Mouse (Mus musculus): ENCODE results near the gene Gm42417. TPM values are rescaled to one million over a fixed set of nuclear protein-coding genes. Genes with fewer than 3 reads are reported as not detected.
"Not testable (repeated sequence)": the region's sequence is repeated elsewhere in the genome, so short reads cannot be mapped to it uniquely, and the experiment has no call there.

Gene Gm42417
- polyA plus RNA-seq, 1 experiment, result 0.25 TPM

DNA sequence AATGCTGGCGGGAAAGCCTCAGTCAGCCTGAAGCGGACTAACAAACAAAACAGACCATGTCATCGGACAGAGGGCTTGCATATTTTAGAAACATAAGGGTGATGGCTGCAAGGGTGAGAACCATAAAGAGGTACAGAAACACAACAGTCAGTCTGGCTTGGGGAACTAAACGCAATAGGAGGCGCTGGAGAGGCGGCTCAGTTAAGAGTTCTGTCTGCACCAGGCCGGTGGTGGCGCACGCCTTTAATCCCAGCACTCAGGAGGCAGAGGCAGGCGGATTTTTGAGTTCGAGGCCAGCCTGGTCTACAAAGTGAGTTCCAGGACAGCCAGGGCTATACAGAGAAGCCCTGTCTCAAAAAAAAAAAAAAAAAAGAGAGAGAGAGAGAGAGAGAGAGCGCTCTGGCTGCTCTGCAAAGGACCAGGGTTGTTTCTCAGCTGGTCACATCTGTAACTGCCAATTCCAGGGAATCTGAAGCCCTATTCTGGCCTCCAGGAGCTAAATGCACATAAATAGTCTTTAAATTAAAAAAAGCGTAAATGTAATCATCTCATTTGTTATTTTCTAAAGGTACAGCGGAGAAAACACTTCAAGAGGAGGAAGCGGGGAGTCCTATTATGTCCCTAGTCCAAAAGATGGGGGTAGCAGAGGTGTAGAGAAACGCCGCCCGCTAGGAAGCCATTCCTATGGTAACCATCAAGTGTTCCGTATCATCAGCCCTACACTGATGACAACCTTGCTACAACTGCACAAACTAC lies 6.8 kb upstream of the Gm42417 start:
- DNase-seq (ENCODE audit: low spot score), result no peak

DNA sequence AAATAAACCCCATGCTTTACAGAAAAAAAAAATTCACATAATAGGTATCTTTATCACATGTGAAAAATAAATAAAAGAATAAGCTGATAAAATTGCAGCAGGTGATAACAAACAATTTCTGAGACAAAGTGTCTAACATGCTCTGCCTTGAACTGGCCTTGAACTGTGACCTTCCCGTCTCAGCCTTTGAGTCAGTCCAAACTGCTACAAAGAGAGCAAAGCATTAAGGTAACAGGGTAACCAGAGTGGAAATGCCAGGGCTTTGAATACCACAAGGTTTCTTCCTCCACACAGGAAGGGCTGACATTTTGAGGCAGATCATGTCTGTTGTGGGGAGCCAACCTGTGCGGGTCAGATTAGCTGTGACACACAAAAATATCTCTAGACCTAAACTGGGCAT lies 6.2 kb upstream of the Gm42417 start:
- no peak for DNase-seq (ENCODE audit: low spot score)

DNA sequence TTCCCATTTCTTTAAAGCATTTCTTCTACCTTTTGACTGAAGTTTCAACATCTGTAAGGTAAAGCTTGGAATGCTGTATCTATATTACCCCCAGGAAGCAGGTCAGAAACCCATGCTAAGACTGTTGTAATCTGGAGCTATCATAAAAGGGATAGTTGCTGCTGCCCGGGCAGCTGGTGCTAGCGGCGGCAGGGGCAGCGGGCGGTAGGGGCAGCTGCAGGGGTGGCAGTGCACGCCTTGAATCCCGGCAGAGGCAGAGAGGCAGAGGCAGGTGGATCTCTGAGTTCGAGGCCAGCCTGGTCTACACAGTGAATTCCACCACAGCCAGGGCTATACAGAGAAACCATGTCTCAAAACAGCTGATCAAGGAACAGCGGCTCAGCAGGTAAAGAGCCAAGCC lies 3.7 kb upstream of the Gm42417 start:
- DNase-seq (ENCODE audit: low spot score), result no peak

DNA sequence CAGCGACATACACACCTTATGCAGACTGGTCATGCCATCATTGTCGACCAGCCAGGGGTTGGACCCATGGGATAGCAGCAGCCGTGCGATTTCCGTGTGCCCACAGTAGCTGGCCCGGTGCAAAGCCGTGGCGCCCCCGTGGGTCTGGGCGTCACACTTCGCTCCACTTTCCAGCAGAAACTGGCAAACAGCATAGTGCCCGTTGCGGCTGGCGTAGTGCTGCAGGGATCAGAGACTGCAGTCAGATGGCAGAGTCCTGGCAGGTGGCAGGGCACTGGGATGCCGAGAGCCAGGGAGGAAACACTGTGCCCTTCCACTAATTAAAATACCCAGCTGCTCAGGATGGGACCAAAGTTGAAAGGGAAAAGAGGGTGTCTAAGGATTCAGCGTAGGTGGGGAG lies 2.6 kb upstream of the Gm42417 start:
- DNase-seq (ENCODE audit: low spot score), result no peak

DNA sequence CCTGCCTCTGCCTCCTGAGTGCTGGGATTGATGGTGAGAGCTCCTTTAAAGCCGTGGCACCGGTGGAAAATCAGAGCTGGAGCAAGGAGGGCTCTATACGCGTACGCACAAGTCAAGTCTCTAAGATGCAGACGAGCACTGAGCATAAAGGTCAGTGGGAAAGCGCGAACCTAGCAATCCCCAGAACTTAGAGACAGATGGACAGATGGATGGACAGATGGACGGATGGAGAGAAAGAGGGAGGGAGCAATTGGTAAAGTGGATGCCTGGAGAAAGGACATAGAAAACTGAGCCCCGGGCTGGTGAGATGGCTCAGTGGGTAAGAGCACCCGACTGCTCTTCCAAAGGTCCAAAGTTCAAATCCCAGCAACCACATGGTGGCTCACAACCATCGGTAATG lies 1.6 kb upstream of the Gm42417 start:
- DNase-seq (ENCODE audit: low spot score), result no peak

DNA sequence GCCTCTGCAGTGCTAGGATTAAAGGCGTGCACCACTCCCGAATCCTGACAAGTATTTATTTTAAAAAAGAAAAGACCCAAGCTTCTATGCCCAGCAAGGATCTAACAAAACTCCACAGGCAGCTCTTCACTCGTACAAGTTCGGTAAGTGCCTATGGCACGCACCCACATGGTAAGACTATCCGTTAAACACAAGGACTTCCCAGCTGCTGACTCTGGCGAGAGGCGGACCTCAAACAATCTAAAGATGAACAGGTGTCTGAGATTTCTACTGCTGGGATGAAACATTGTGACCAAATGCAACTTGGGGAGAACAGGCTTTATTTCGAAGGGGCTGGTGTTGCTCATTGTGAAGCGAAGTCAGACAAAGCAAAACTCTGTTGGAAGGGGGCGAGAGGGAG lies 903 bp upstream of the Gm42417 start:
- no peak for DNase-seq (ENCODE audit: low spot score)

DNA sequence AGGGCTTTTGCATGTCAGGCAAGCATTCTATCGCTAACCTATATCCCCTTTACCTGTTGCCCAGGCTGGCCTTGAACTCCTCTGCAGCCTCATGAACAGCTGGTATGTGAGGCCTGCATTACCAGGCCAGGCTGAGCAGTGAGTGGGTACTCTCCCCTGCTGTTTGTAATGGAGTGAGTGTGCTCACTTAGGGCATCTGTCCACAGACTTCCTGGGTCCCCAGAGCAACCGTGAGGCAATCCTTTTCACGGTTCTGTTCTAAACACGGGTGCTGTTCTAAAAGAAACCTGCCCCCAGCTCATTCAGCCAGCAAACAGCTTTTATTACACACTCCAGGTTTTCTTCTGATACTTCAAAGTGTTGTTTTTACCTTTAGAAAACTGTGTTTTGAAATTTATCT lies 502 bp downstream of the Gm42417 start:
- DNase-seq (ENCODE audit: low spot score), result no peak

DNA sequence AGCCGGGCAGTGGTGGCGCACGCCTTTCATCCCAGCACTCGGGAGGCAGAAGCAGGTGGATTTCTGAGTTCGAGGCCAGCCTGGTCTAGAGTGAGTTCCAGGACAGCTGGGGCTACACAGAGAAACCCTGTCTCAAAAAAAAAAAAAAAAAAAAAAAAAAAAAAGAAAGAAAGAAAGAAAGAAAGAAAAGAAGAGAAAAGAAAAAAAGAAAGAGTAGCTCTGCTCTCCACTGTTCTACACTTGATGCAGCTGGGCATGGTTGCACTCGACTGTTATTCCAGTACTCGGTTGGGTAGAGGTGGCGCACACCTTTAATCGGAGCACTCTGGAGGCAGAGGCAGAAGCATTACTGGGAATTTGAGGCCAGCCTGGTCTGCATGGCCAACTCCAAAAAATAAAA lies 2.4 kb downstream of the Gm42417 start, which contains the start of gene Ankrd23:
TSS of gene Ankrd23 (minus strand) at position 101 of the 400 bp plus-strand sequence.
- not testable (repeated sequence) for DNase-seq (ENCODE audit: low spot score)

DNA sequence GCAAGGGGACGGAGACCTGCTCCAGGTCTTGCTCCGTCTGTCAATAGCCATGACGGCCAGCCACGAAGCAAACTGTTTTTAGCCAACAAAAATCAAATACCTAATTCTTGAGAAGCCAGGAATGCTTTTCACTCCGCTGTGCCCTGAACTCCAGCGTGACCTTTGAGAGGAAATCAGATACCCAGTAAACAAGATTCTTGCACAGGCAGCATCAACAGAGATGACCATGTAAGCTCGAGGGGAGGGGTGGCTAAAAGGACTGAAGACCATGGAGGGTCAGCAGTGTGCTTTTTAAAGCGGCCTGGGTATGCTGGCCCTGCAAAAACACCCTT lies 2.9 kb downstream of the Gm42417 start:
- no peak for DNase-seq (ENCODE audit: low spot score)

DNA sequence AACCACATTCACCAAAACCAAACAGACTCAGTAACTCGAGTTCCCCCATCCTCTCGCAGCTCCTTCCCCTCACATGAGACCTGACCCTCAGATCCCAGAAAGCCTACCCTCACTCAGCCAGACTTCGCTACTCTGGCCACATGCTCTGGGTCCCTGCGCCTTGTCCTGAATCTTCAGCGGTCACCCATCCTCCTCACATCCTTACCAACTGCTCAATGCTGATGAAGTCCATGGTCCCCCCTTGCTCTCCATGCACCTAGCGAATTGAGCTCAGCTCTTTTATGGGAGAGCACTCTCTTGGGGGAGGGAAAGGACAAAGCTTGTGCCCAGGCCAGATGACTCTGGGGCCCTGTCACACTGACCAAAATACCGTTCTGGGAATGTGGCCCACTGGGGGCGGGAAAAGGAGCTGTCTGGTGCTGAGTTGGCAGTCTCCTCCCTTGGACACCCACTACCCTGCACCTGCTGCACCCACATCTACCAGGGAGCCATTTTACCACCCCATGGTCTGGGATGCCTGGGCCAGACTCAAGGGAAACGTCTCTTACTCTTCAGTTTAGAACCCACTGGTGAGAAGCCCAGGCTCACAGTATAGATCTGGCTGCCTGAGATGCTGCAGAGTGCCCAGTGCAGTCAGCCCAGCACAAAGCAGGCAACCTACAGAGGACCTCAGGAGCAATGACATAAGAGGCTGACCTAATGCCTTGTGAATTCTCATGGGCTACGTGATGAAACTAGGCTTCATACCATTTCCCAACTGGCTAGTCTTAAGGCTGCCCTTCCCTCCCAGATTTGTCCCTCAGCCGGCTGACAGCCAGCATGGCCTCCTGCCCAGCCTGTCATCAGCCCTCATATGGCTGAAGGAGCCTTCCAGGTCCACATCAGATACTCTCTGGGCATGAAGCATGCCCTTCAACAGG lies 3.5 kb downstream of the Gm42417 start:
- no peak for DNase-seq (ENCODE audit: low spot score)

DNA sequence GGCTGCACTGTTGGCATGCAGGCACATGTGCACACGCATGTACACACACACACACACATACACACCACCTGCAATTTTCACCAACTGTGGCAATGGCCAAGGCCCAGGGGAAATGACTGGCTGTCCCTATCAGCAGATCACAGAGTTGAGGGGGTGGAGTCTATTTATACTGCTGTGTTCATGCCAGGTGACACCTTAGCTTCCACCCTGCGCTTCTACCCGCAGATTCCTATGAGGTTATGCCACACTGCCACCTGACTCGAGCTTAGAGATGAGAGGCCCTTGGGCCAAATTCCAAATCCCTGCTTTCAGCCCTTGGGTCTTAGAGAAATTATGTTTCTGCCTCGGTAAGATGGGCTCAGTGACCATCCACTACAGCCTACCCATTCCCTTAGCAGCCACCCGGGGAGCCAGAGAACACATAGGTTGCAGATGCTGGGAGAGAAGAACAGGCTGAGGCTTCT lies 4.6 kb downstream of the Gm42417 start:
- DNase-seq (ENCODE audit: low spot score), result no peak

DNA sequence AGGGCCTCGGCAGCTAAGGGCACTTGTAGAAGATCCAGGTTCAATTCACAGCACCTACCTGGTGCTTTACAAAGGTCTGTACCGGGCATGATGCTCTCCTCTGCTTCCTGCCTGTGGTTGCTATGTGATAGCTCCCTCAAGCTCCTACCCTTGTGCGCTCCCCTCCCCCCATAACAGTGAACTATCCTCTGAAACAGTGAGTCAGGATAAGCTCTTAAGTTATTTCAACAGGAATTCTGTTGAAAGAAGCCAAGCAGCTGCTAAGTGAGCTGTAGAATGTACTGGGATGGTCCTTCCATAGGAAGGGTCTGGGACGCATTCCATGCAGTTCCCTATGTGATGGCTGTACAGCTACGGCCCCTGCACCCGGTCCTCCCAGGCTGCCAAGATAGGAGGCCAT lies 5.7 kb downstream of the Gm42417 start:
- DNase-seq (ENCODE audit: low spot score), result no peak

DNA sequence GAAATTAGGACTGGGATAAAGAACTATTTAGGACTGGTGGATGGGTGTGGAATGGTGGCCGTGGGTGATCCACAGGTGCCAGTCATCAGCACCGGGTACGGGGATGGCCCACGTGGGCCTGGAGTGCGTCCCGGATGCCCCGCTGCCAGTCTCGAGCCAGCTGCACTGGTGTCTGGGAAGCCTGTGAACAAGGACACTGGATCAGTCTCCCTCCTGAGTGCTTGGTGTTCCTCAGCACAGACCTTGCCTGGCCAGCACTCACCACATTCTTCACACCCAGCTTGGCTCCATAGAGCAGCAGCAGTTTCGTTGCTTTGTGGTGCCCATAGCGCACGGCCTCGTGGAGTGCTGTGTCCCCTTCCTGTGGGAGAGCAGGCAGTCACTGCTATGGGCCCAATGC lies 7.8 kb downstream of the Gm42417 start:
- no peak for DNase-seq (ENCODE audit: low spot score)

DNA sequence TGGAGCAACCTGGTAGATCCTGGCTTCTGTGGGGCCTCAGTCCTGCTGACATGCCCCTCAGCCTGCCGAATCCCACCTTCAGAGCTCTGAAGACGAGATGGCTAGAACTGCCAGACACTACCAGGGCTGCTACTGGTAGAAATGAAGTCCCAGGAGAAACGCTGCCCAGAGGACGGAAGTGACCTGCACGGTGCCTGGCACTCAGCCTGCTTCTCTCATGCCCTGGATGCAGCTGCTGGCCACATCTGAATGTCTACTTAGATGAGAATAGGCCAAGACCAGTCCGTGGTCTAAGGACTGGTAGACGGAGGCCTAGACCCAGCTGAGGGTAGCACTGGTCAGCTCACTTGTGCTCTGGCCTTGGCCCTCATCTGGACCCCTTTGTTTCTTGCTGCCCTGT lies 8.3 kb downstream of the Gm42417 start:
- no peak for DNase-seq (ENCODE audit: low spot score)

DNA sequence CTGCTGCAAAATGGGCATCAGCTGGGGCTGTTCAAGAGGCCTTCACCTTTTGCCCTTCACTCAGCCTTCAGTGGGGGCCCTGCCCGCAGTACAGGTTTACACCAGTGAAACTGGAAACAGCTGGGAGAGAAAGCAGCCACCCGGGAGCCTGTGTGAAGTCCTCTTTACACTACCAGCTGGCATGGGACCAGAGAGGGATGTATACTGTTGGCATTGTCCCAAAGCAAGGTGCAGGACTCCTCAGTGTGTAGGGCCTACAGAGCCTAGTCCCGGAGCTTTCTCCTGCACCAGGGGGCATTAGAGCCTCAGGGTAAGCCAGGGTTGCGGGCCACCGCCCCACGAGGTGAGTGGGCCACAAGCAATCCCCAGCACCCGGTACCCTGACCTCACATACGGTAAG lies 8.7 kb downstream of the Gm42417 start:
- DNase-seq (ENCODE audit: low spot score), result no peak

DNA sequence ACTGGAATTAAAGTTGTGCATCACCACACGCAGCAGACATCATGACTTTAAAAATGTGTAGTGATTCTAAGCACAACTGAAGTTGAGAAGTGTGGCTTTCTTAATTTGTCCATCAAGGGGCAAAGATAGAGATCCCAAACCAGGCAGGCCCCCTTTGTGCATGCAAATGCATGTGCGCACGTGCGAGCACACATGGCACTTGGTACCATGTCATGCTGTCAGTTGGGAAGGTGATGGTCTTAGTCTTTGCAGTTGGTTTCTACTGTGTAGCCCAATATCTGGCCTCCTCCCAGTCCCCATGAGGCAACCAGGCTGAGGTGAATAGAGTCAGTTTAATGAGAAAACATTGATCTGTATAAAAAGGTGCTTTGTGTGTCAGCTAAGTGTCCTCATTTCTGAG lies 9.4 kb downstream of the Gm42417 start:
- DNase-seq (ENCODE audit: low spot score), result no peak

DNA sequence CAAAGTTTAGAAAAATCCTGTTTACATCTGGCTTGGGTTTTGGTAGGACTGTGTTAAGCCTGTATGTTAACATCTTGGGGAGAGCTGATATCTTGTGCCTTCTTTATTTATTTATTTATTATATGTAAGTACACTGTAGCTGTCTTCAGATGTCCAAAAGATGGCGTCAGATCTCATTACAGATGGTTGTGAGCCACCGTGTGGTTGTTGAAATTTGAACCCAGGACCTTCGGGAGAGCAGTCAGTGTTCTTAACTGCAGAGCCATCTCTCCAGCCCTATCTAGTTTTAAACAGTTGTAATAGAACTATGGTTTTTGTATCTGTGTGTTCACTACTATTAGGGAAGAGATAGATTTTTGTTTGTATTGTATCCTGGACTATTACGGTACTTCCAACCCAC lies 10.0 kb downstream of the Gm42417 start:
- no peak for DNase-seq (ENCODE audit: low spot score)

DNA sequence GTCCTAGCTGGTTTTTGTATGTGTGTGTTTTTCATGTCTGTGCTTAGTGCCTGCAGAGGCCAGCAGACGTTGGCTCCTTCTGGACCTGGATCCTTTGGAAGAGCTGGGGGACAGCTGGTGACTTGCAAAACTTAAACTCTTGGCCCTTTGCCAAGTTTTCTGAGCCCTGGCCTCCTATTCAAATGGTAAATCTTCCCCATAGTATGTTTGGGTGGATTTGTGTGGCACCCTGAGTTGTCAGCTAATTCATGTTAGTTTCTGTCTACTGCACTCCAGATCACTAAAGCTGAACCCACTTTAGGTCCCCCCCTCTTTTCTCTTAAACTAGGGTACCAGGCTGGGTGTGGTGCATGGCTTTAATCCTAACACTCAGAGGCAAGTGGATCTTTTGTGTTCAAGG lies 10.9 kb downstream of the Gm42417 start:
- DNase-seq (ENCODE audit: low spot score), result no peak

DNA sequence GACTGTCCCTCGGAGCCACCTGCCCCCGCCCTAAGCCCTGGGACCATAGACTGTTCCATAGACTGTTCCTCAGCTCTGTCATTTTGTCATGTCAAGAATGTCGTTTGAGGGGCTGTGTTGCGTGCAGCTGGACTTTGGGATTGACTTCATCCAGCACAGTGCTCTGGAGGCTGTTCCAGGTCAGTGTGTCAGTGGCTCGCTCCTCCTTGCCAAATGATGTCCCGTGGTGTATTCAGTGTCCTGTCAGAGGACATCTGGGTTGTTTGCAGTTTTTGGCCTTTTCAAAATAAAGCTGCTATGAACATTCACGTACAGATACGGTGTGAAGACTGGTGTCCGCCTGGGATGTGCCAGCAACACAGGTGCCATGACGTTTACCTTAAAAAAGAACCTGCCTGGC lies 12.3 kb downstream of the Gm42417 start:
- no peak for DNase-seq (ENCODE audit: low spot score)

DNA sequence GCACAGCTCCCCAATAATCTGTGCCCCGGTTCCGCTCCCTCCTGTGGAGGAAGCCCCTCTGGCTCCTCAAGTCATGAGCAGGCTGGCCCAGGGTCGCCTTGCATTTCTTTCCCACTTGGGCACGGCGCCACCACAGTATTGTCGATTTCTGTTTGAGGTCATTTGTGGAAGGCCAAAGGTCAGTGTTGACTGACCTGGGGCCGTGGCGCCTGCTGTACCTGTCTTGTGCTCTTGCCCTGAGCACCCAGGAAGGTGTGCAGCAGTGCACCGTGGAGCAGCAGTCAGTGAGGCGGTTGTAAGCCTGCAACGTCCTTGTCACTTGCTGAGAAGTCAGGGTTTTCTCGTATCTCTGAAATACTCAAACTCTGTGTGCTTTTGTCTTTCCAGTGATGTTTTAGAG lies 13.5 kb downstream of the Gm42417 start:
- DNase-seq (ENCODE audit: low spot score), result no peak

DNA sequence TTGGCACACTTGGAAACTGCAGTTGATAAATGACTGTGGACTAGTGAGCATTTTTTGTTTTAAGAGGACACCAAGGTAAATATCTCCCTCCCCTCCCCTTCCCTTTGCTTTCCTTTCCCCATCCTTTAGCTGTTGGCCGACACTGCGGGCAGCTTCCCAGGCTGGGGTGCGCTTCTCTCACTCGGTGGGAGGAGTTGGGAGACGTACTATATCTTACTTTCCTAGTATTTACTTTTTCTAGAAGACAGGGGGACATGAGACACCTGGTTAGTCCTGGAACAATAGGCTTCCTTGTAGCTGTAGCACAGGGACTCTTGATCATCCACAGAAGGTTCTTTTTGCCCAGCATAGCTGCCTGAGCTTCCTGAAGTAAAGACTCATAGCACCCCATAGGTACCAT lies 15.2 kb downstream of the Gm42417 start:
- DNase-seq (ENCODE audit: low spot score), result no peak

DNA sequence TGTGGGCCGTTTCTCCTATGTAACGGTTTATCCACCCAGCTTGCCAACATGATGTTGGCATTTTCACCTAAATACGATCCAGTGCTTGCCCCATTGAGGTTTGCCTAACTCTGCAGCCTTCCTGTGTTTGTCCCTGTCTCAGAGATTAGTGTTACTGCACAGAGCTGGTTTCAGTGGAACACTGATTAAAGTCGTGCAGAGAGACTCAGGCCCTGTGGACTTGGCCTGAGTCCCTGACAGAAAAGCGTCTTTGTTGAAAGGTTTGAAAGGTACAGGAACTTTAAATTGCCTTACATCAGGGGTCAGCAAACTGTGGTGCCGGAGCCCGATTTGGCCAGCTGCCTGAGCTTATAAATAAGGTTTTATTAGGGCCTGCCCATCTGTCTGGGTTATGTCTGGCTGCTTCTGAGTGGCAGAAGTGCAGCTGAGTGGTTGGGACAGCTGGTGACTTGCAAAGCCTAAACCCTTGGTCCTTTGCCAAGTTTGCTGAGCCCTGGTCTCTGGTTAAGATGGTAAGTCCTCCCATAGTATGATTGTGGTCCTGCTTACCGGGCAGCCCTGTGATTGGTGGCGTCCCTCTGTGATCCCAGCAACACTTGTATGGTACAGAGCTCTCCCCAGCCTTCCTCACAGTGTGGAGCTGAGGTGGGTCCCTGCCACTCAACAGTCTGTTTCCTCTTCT lies 15.8 kb downstream of the Gm42417 start:
- DNase-seq (ENCODE audit: low spot score), result no peak

DNA sequence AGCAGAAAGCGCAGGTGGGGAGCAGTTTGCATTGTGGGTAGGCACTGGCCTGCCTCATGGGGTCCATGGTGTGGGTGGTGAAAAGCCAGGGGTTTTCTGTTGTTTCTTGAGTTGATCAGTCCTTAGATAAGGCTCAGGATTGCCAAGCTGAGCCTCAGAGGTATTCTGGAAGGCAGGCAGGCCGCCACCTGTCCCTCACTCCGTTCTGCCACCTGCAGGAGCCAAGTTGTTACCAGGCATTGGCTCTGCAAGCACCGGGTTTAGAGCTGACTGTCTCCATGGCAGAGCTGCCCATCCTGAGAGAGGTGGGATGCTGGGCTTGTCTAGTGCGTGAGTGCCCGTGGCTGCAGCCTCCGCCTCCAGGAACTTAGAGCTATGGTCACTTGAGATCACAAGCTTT lies 17.0 kb downstream of the Gm42417 start:
- DNase-seq (ENCODE audit: low spot score), result no peak

Data from urinary bladder, adult 2 months (tissue).